Mouse (Mus musculus) liver, embryonic 15.5 days (tissue): ENCODE results near the gene 2210011C24Rik. TPM values are rescaled to one million over a fixed set of nuclear protein-coding genes. Genes with fewer than 3 reads are reported as not detected.

ENCODE experiments used
- ATAC-seq: fragments of 200-750 bp; cut with Nextera tagmentation; 2 replicates; pipeline ENCODE4 v1.8.0; 2017; ENCODE audit warnings: moderate number of reproducible peaks, mild to moderate bottlenecking, moderate library complexity; ENCODE audit not compliant: insufficient read depth
- H3K27ac ChIP-seq: fragments of 300-500 bp; sonication (generic); replicated peaks from 2 replicates; pipeline ENCODE4 v1.5.1; 2015; ENCODE audit warnings: mild to moderate bottlenecking, inconsistent platforms
- H3K27me3 ChIP-seq: fragments of 300-500 bp; sonication (generic); 2 replicates; pipeline ENCODE4 v1.6.1; 2015; ENCODE audit warnings: mild to moderate bottlenecking, inconsistent platforms
- H3K36me3 ChIP-seq: fragments of 300-500 bp; sonication (generic); replicated peaks from 2 replicates; pipeline ENCODE4 v1.6.1; 2015; ENCODE audit warnings: moderate library complexity, mild to moderate bottlenecking, inconsistent platforms
- H3K4me1 ChIP-seq: fragments of 300-500 bp; sonication (generic); replicated peaks from 2 replicates; pipeline ENCODE4 v1.6.1; 2015; ENCODE audit warnings: inconsistent platforms
- H3K4me2 ChIP-seq: fragments of 300-500 bp; sonication (generic); 2 replicates; pipeline ENCODE4 v1.6.1; 2015; ENCODE audit warnings: moderate library complexity, mild to moderate bottlenecking, inconsistent platforms
- H3K4me3 ChIP-seq: fragments of 300-500 bp; sonication (generic); replicated peaks from 2 replicates; pipeline ENCODE4 v1.5.1; 2015; ENCODE audit warnings: mild to moderate bottlenecking, inconsistent platforms
- H3K9ac ChIP-seq: fragments of 300-500 bp; sonication (generic); 2 replicates; pipeline ENCODE4 v1.6.1; 2015; ENCODE audit warnings: moderate library complexity, mild to moderate bottlenecking, inconsistent platforms
- H3K9me3 ChIP-seq: fragments of 300-500 bp; sonication (generic); replicated peaks from 2 replicates; pipeline ENCODE4 v1.6.1; 2016; ENCODE audit warnings: inconsistent platforms
- WGBS: fragments of 180-500 bp; shearing (Covaris S2); methylation state at CpG from one replicate; pipeline ENCODE4 v1.1.7; 2015; ENCODE audit warnings: mixed read lengths; ENCODE audit not compliant: insufficient replicate concordance; 5-methylcytosine and 5-hydroxymethylcytosine counted together
- polyA plus RNA-seq: library from polyadenylated mRNA; unstranded; fragments of >200 nt; fragmentation: Nextera tagmentation; extraction: Ambion mirVana; gene quantifications from 2 replicates; pipeline ENCODE4 v1.2.1, GENCODE M21; 2015

2210011C24Rik gene
- polyA plus RNA-seq, 1 experiment from 2014 or later, result not detected

DNA sequence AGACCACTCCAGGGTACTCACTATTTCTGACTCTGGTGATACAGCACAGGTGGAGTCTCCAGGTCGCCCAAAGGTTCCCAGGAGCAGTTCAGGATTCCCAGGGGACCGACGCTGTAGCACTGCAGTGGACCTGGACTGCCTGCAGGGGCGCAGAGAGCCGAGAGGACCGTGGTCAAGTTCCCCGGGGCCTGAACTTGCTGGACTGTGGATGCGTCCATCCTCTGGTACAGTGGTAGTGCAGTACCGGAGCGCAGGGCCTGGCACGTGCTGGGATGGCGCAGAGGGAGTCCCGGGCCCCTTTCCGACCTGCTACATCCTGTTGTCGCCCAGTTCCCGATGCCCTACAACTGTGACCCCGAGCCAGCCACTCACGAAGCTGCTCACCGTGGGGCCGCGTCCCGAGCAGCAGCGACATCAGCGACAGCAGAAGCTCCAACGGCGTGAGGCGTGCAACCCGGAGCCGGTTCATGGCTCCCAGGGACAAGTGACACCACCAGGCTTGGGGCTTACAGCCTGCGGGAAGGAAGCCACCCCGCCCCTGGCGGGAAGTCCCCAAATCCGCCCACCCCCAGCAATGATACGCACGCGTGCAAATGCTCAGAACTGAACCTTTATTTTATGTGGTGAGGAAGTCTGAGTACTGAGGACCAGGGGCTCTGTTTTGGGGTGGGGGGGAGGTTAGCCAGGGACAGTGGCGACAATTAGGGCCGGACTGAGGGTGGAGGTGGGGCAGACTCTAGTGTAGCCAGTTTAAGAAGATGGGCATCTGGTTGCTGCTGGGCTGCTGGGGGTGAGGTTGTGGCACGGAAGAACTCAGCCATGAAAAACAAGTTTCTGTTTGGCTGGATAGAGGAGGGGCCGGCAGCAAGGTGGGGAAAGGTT, 30.3 kb upstream of the 2210011C24Rik start, which contains the start of gene Il27ra:
Gene Il27ra (minus strand): TSS at position 524 of the 882 bp plus-strand sequence.
- peaks cover 76% of the 10 kb centered on the region for H3K27me3 ChIP-seq
- WGBS, result 1% methylated on average over 40 of the region's 40 CpGs
- H3K36me3 ChIP-seq, result no peaks in the 10 kb centered on the region
- H3K9ac ChIP-seq, result no peak within 1 kb of the TSS
- no peak within 1 kb of the TSS for H3K27ac ChIP-seq
- peak within 1 kb of the TSS; percentile 56 for H3K4me2 ChIP-seq
- peak within 1 kb of the TSS; percentile 40 for H3K4me3 ChIP-seq
- H3K4me1 ChIP-seq, result peaks cover 13% of the 10 kb centered on the region
- peak; percentile 25; the same call in 1 of the 2 replicates for ATAC-seq
- H3K9me3 ChIP-seq, result no peaks in the 10 kb centered on the region

DNA sequence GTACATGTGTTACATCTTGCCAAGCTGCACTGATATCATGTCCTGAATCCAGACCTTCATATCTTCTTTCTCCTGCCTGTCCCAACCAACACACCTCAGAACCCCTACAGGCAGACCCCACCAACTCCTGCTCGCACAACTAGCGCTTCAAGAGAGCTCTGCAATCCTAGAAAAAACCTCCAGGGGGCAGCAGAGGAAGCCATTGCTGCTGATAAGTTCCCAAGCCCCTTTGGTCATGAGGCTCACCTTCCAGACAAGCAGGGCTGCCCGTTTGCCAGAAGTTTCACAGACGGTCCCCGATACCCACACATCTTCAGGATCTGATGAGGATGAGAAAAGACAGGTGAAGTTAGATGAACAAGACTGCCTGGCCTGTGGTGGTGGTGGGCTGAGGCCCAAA, 27.1 kb upstream of the 2210011C24Rik start:
- Histone ChIP-seq H3K27me3 (peaks cover 61% of the 10 kb centered on the region), H3K9me3 (no peaks in the 10 kb centered on the region), H3K36me3 (no peaks in the 10 kb centered on the region), H3K27ac (no peak overlapping the region), H3K4me2 (no peak overlapping the region), H3K9ac (no peak overlapping the region), H3K4me3 (no peak overlapping the region), H3K4me1 (peaks cover 7% of the 10 kb centered on the region)
- WGBS, result 4% methylated on average over 5 of the region's 5 CpGs
- no peak for ATAC-seq

GRCm38 (mm10) chr8:84038015-84038414, 26.0 kb upstream of the 2210011C24Rik start:
- peaks cover 51% of the 10 kb centered on the region for H3K27me3 ChIP-seq
- peaks cover 7% of the 10 kb centered on the region for H3K4me1 ChIP-seq
- no peak overlapping the region for H3K9ac ChIP-seq
- H3K27ac ChIP-seq, result no peak overlapping the region
- no peak for ATAC-seq
- H3K4me3 ChIP-seq, result no peak overlapping the region
- H3K36me3 ChIP-seq, result no peaks in the 10 kb centered on the region
- no peaks in the 10 kb centered on the region for H3K9me3 ChIP-seq
- 57% methylated on average over 5 of the region's 5 CpGs for WGBS
- no peak overlapping the region for H3K4me2 ChIP-seq

GRCm38 (mm10) chr8:84032777-84033176, 20.8 kb upstream of the 2210011C24Rik start:
- Histone ChIP-seq H3K4me2 (no peak overlapping the region), H3K9ac (no peak overlapping the region), H3K4me3 (no peak overlapping the region), H3K4me1 (no peaks in the 10 kb centered on the region), H3K27me3 (peaks cover 30% of the 10 kb centered on the region), H3K36me3 (no peaks in the 10 kb centered on the region), H3K27ac (no peak overlapping the region), H3K9me3 (no peaks in the 10 kb centered on the region)
- WGBS, result 53% methylated on average over 4 of the region's 4 CpGs
- ATAC-seq, result no peak

DNA sequence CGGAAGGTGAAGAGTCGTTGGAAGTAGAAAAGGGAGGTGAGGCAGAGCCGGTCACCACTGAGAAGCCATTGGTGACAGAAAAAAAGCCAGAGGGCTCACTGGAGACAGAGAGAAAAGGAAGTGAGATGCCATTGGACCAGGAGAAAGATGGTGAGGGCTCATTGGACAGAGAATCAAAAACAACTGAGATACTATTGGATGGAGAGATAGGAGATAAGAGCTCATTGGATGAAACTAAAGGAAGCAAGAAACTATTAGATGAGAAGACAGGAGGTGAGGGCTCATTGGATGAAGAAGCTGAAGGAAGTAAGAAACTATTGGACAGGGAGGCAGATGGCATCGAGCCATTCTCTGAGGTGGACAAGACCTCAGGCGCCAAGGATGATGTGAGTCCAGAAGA, 17.3 kb upstream of the 2210011C24Rik start:
- 65% methylated on average over 5 of the region's 5 CpGs for WGBS
- H3K9ac ChIP-seq, result no peak overlapping the region
- no peak for ATAC-seq
- no peak overlapping the region for H3K27ac ChIP-seq
- no peaks in the 10 kb centered on the region for H3K36me3 ChIP-seq
- H3K27me3 ChIP-seq, result peaks cover 55% of the 10 kb centered on the region
- no peak overlapping the region for H3K4me2 ChIP-seq
- no peak overlapping the region for H3K4me3 ChIP-seq
- peaks cover 9% of the 10 kb centered on the region for H3K4me1 ChIP-seq
- H3K9me3 ChIP-seq, result no peaks in the 10 kb centered on the region

DNA sequence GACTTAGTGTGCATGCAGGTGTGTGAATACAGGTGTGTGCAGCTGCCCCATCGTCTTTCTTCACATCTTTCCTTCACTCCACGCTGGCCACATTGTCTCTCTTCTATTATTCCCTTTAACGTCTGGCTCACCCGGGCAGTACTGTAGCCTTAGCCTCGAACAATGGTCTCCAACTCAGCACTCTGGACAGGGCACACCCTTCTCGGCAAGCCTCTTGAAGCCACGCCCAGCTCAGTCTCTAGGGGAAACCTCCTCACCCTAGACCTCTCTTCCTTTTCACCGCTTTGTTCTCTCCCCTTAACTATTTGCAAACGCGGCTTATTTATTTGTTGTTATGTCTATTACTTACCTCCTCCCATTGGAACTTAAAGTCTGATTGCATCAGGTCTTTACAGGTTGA, 15.5 kb upstream of the 2210011C24Rik start:
- no peak for ATAC-seq

DNA sequence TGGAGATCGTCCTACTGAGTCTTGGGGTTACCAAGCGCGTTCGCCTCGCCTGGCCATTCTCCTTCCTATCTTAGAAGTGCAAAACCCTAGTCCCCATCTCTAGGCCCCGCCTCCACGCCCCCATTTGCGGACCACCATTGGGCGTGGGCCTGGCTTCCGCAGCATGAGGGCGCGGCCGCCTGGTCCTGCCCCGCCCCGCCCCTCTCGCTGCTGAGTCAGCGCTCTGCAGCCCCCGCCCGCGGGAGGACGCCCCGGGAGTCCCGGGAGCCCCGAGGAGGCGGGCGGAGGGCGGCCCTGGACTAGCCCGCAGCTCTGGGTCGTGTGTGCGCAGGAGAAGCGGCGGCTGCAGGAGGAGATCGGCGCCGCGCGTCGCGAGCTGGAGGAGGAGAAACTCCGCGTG, 13.9 kb upstream of the 2210011C24Rik start:
- Histone ChIP-seq H3K36me3 (no peaks in the 10 kb centered on the region), H3K27me3 (peaks cover 87% of the 10 kb centered on the region), H3K4me2 (peak overlapping the region; percentile 64), H3K9ac (no peak overlapping the region), H3K4me3 (peak overlapping the region; percentile 36), H3K4me1 (peaks cover 9% of the 10 kb centered on the region), H3K9me3 (no peaks in the 10 kb centered on the region), H3K27ac (no peak overlapping the region)
- 1% methylated on average over 41 of the region's 41 CpGs for WGBS
- ATAC-seq, result peak; percentile 38

More for the DNA sequence above, 15.5 kb upstream of the 2210011C24Rik start:
- WGBS, result 7% methylated on average over 10 of the region's 10 CpGs
- no peak overlapping the region for H3K9ac ChIP-seq
- peaks cover 9% of the 10 kb centered on the region for H3K4me1 ChIP-seq
- no peak overlapping the region for H3K4me3 ChIP-seq
- peaks cover 71% of the 10 kb centered on the region for H3K27me3 ChIP-seq
- no peaks in the 10 kb centered on the region for H3K36me3 ChIP-seq
- H3K9me3 ChIP-seq, result no peaks in the 10 kb centered on the region
- H3K4me2 ChIP-seq, result no peak overlapping the region
- H3K27ac ChIP-seq, result no peak overlapping the region

DNA sequence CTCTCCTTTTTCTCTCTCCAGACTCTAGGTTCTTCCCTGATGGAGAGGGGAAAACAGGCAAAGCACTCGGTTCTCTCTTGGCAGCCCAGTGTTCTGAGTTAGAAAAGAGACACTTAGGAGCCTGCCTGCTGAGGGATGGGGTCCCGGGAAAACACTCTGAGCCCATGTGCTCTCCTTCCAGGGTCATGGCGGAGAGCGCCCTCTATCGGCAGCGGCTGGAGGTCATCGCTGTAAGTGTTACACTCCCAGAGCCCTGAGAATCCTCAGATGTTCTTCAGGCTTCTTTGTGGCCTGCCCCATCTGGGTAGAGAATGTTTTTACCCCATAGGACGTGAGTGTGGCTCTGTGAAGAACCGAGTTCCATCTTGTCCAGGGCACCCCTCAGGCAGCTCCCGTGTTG, 12.2 kb upstream of the 2210011C24Rik start:
- Histone ChIP-seq H3K4me1 (peaks cover 9% of the 10 kb centered on the region), H3K4me3 (no peak overlapping the region), H3K9me3 (no peaks in the 10 kb centered on the region), H3K27ac (no peak overlapping the region), H3K27me3 (peaks cover 96% of the 10 kb centered on the region), H3K4me2 (no peak overlapping the region), H3K36me3 (no peaks in the 10 kb centered on the region), H3K9ac (no peak overlapping the region)
- WGBS, result 11% methylated on average over 10 of the region's 10 CpGs
- ATAC-seq, result no peak

- H3K9ac ChIP-seq, result no peak overlapping the region
- no peaks in the 10 kb centered on the region for H3K9me3 ChIP-seq
- H3K27ac ChIP-seq, result no peak overlapping the region
- WGBS, result 44% methylated on average over 1 of the region's 1 CpGs
- peaks cover 9% of the 10 kb centered on the region for H3K4me1 ChIP-seq
- no peak overlapping the region for H3K4me2 ChIP-seq
- H3K27me3 ChIP-seq, result peaks cover 90% of the 10 kb centered on the region
- no peak for ATAC-seq
- H3K36me3 ChIP-seq, result no peaks in the 10 kb centered on the region
- H3K4me3 ChIP-seq, result no peak overlapping the region
Measured at GRCm38 (mm10) chr8:84023631-84024030, 11.7 kb upstream of the 2210011C24Rik start.

GRCm38 (mm10) chr8:84023085-84023484, 11.1 kb upstream of the 2210011C24Rik start:
- ATAC-seq, result no peak
- Histone ChIP-seq H3K4me1 (peaks cover 9% of the 10 kb centered on the region), H3K4me2 (no peak overlapping the region), H3K9ac (no peak overlapping the region), H3K9me3 (no peaks in the 10 kb centered on the region), H3K4me3 (no peak overlapping the region), H3K27me3 (peaks cover 88% of the 10 kb centered on the region), H3K27ac (no peak overlapping the region), H3K36me3 (no peaks in the 10 kb centered on the region)
- 17% methylated on average over 5 of the region's 5 CpGs for WGBS

- Histone ChIP-seq H3K27me3 (peaks cover 78% of the 10 kb centered on the region), H3K4me1 (peaks cover 9% of the 10 kb centered on the region), H3K36me3 (no peaks in the 10 kb centered on the region), H3K4me2 (no peak overlapping the region), H3K27ac (no peak overlapping the region), H3K9ac (no peak overlapping the region), H3K9me3 (no peaks in the 10 kb centered on the region), H3K4me3 (no peak overlapping the region)
- 37% methylated on average over 12 of the region's 12 CpGs for WGBS
- no peak for ATAC-seq
Measured at GRCm38 (mm10) chr8:84021569-84021968, 9.6 kb upstream of the 2210011C24Rik start.
